Mouse (Mus musculus): ENCODE results near the gene Olfr545.

GRCm38 (mm10) chr7:102458618-102459380, 40.6 kb downstream of the Olfr545 start:
- TF ChIP-seq CTCF (conservative IDR thresholded peaks at IDR 0.05; ENCODE audit: low read length), result no peak
- TF ChIP-seq NANOG (IDR thresholded peaks at IDR 0.05; ENCODE audit: borderline replicate concordance, low read length), result no peak
- TF ChIP-seq POU5F1 (IDR thresholded peaks at IDR 0.05; ENCODE audit: borderline replicate concordance, low read length), result no peak
